Mouse (Mus musculus): ENCODE data around the gene Pde6b.

GRCm38 (mm10) chr5:108451611-108452010 is 63.4 kb downstream of the Pde6b start:
- TF ChIP-seq CTCF (IDR thresholded peaks at IDR 0.05; ENCODE audit: low read depth, low read length): no peak
- TF ChIP-seq POLR2AphosphoS5 (IDR thresholded peaks at IDR 0.05; ENCODE audit: insufficient replicate concordance, low read depth, low read length): no peak
- TF ChIP-seq GATA1 (IDR thresholded peaks at IDR 0.05; ENCODE audit: borderline replicate concordance, low read length): no peak
- no peak for TF ChIP-seq GATA2 (IDR thresholded peaks at IDR 0.05; ENCODE audit: borderline replicate concordance, low read depth, low read length)
- no peak for TF ChIP-seq TAL1 (conservative IDR thresholded peaks at IDR 0.05; ENCODE audit: low read depth, low read length)

All from G1E (cell line).